In genomic region chr12:69376132-69376531, GRCm38 (mm10) we compare ENCODE assay signal across 18 mouse cellular contexts. TPM values are rescaled to one million over a fixed set of nuclear protein-coding genes. Genes with fewer than 3 reads are reported as not detected.
A peak's percentile ranks its signal among the peaks of the same experiment; 100 is the strongest.
DNase-seq lines count a peak whose midpoint lies in the region; ATAC-seq and TF ChIP-seq lines count a peak whose summit lies in the region.
"Had no signal": no experiment of that assay in that cellular context is flagged by ENCODE, and none has a peak within 500 bp of the region (broad histone marks: within the 10 kb centered on the region; RNA-seq: fewer than 3 reads in every experiment).

No protein-coding gene starts in this region.

- no peak overlapping the region for H3K4me3 ChIP-seq in heart, embryonic 14.5 days (ENCODE audit: control insufficient read depth in 1 of 2, insufficient read depth in 1 of 2, low read depth in 1 of 2, low read length in 2 of 2)
- peak overlapping the region; percentile 17 for H3K4me3 ChIP-seq in lung, postnatal 0 days (ENCODE audit: low read depth, low read length)
- H3K4me3 ChIP-seq in liver, embryonic 12.5 days: peak overlapping the region; percentile 16; the same call in 1 of the 2 replicates
- H3K4me3 ChIP-seq in stomach, postnatal 0 days (ENCODE audit: low read depth, low read length): no peak overlapping the region
- H3K4me3 ChIP-seq: forebrain, embryonic 15.5 days; limb, embryonic 12.5 days; neural tube, embryonic 15.5 days had no signal

- peaks cover 4 to 33% of the 10 kb centered on the region in 2 experiments for H3K4me1 ChIP-seq in heart, embryonic 14.5 days (ENCODE audit: control insufficient read depth in 2 of 2, insufficient read depth in 2 of 2, low read length in 2 of 2)
- H3K4me1 ChIP-seq in lung, postnatal 0 days (ENCODE audit: insufficient read depth, low read depth, low read length): peaks cover 2% of the 10 kb centered on the region; the same call in 1 of the 2 replicates
- peaks cover 34% of the 10 kb centered on the region for H3K4me1 ChIP-seq in liver, embryonic 12.5 days
- H3K4me1 ChIP-seq in stomach, postnatal 0 days (replicated peaks; ENCODE audit: control insufficient read depth, insufficient read depth): no peaks in the 10 kb centered on the region

- H3K9me3 ChIP-seq in heart, embryonic 14.5 days (ENCODE audit: control insufficient read depth, low read length): no peaks in the 10 kb centered on the region
- H3K9me3 ChIP-seq in lung, postnatal 0 days (ENCODE audit: low read length): no peaks in the 10 kb centered on the region
- no peaks in the 10 kb centered on the region for H3K9me3 ChIP-seq in liver, embryonic 12.5 days (replicated peaks)
- H3K9me3 ChIP-seq in stomach, postnatal 0 days (ENCODE audit: control insufficient read depth, low read length): no peaks in the 10 kb centered on the region
- H3K9me3 ChIP-seq: forebrain, embryonic 15.5 days; limb, embryonic 12.5 days; neural tube, embryonic 15.5 days had no signal

- WGBS in heart, embryonic 14.5 days: 59% methylated on average over 2 of the region's 2 CpGs
- 61% methylated on average over 2 of the region's 2 CpGs for WGBS in lung, postnatal 0 days
- 37% methylated on average over 2 of the region's 2 CpGs for WGBS in liver, embryonic 12.5 days (ENCODE audit: insufficient replicate concordance)
- 58% methylated on average over 2 of the region's 2 CpGs for WGBS in stomach, postnatal 0 days

- no peak for ATAC-seq in heart, embryonic 14.5 days (ENCODE audit: insufficient number of reproducible peaks, insufficient read depth, low FRiP score, low read depth)
- ATAC-seq in lung, postnatal 0 days: no peak
- ATAC-seq in liver, embryonic 12.5 days: no peak
- no peak for ATAC-seq in stomach, postnatal 0 days (ENCODE audit: low FRiP score, low TSS enrichment)
- ATAC-seq: forebrain, embryonic 15.5 days had no signal

- 0 out of 2 replicates have a peak overlapping the region, but pooled peaks have one; percentile 31 for H3K4me2 ChIP-seq in heart, embryonic 14.5 days (ENCODE audit: low read length)
- peak overlapping the region; percentile 27 for H3K4me2 ChIP-seq in lung, postnatal 0 days (replicated peaks; ENCODE audit: low read depth, low read length)
- H3K4me2 ChIP-seq in liver, embryonic 12.5 days: peak overlapping the region; percentile 44
- H3K4me2 ChIP-seq in stomach, postnatal 0 days (replicated peaks; ENCODE audit: low read depth): 0 out of 2 replicates have a peak overlapping the region, but pooled peaks have one; percentile 18
- H3K4me2 ChIP-seq: forebrain, embryonic 15.5 days; limb, embryonic 12.5 days; neural tube, embryonic 15.5 days had no signal

- no peak for TF ChIP-seq CTCF in lung, postnatal 0 days (IDR thresholded peaks at IDR 0.05)
- TF ChIP-seq CTCF in stomach, postnatal 0 days (IDR thresholded peaks at IDR 0.05; ENCODE audit: low read depth): no peak

- DNase-seq in heart, adult 9 months (ENCODE audit: low spot score in 2 of 2): no peak
- DNase-seq in lung, postnatal 0 days (ENCODE audit: low spot score): no peak
- DNase-seq in lung, postnatal 36 days: no peak
- no peak for DNase-seq in stomach, postnatal 0 days (ENCODE audit: low spot score)
- no peak for DNase-seq in embryo, embryonic 9.5 days (ENCODE audit: extremely low spot score)
- DNase-seq in cerebellum, adult 11 months: no peak
- DNase-seq: adrenal gland, postnatal 36 days; cerebellum, postnatal 14 days; gastrocnemius, postnatal 14 days; heart, postnatal 10 days; kidney, postnatal 4 days; retina, postnatal 1 day; spleen, adult 18-20 months had no signal

- H3K27ac ChIP-seq in heart, embryonic 14.5 days (replicated peaks in 1 of 2; ENCODE audit: control insufficient read depth in 1 of 2, insufficient read depth in 1 of 2, low read depth in 2 of 2, low read length in 2 of 2): no peak overlapping the region
- H3K27ac ChIP-seq in lung, postnatal 0 days (ENCODE audit: low read length): 0 out of 2 replicates have a peak overlapping the region, but pooled peaks have one; percentile 32
- no peak overlapping the region for H3K27ac ChIP-seq in liver, embryonic 12.5 days
- no peak overlapping the region for H3K27ac ChIP-seq in stomach, postnatal 0 days (replicated peaks)
- H3K27ac ChIP-seq: forebrain, embryonic 15.5 days; limb, embryonic 12.5 days; neural tube, embryonic 15.5 days had no signal

- H3K36me3 ChIP-seq in heart, embryonic 14.5 days (ENCODE audit: control insufficient read depth, insufficient read depth, low read length): peaks cover 26% of the 10 kb centered on the region
- no peaks in the 10 kb centered on the region for H3K36me3 ChIP-seq in lung, postnatal 0 days (ENCODE audit: insufficient read depth, low read length)
- peaks cover 56% of the 10 kb centered on the region for H3K36me3 ChIP-seq in liver, embryonic 12.5 days
- peaks cover 4% of the 10 kb centered on the region; the same call in 1 of the 2 replicates for H3K36me3 ChIP-seq in stomach, postnatal 0 days (ENCODE audit: control insufficient read depth, insufficient read depth, low read length)
- H3K36me3 ChIP-seq: neural tube, embryonic 15.5 days had no signal

- no peak overlapping the region for H3K9ac ChIP-seq in heart, embryonic 14.5 days (ENCODE audit: low read length)
- no peak overlapping the region for H3K9ac ChIP-seq in lung, postnatal 0 days (replicated peaks; ENCODE audit: low read depth)
- peak overlapping the region; percentile 41; the same call in 1 of the 2 replicates for H3K9ac ChIP-seq in liver, embryonic 12.5 days
- no peak overlapping the region for H3K9ac ChIP-seq in stomach, postnatal 0 days (ENCODE audit: low read length)
- H3K9ac ChIP-seq: forebrain, embryonic 15.5 days; limb, embryonic 12.5 days; neural tube, embryonic 15.5 days had no signal

- no peaks in the 10 kb centered on the region for H3K27me3 ChIP-seq in heart, embryonic 14.5 days (ENCODE audit: control insufficient read depth, insufficient read depth, low read length)
- no peaks in the 10 kb centered on the region for H3K27me3 ChIP-seq in lung, postnatal 0 days (replicated peaks; ENCODE audit: insufficient read depth, low read length)
- no peaks in the 10 kb centered on the region for H3K27me3 ChIP-seq in liver, embryonic 12.5 days (replicated peaks)
- H3K27me3 ChIP-seq in stomach, postnatal 0 days (ENCODE audit: control insufficient read depth, insufficient read depth, low read length): no peaks in the 10 kb centered on the region
- H3K27me3 ChIP-seq: forebrain, embryonic 15.5 days; limb, embryonic 12.5 days; neural tube, embryonic 15.5 days had no signal

- no peak for TF ChIP-seq EP300 in lung, postnatal 0 days (IDR thresholded peaks at IDR 0.05)
- no peak for TF ChIP-seq EP300 in stomach, postnatal 0 days (optimal IDR thresholded peaks at IDR 0.05)

RNA-seq across cellular contexts. Expression of gene Gm9887, which starts 3.9 kb away (rescaled TPM):
- 1.5 and 1.7 TPM in 2 replicates for polyA plus RNA-seq in heart, embryonic 14.5 days (2014; fragmentation: Nextera tagmentation; extraction: Ambion mirVana)
- 2.6 and 3.2 TPM in 2 replicates for polyA plus RNA-seq in lung, postnatal 0 days (2015; fragmentation: Nextera tagmentation; extraction: Ambion mirVana)
- polyA plus RNA-seq in liver, embryonic 12.5 days (2016; fragmentation: Nextera tagmentation; extraction: Ambion mirVana): 2.1 and 2.3 TPM in 2 replicates
- 2.4 and 4.1 TPM in 2 replicates for polyA plus RNA-seq in stomach, postnatal 0 days (2015; fragmentation: Nextera tagmentation; extraction: Ambion mirVana)

RNA-seq across cellular contexts. Expression of gene Arf6, which starts 4.2 kb away (rescaled TPM):
- 41.5 and 49.9 TPM in 2 replicates for polyA plus RNA-seq in heart, embryonic 14.5 days (2014; fragmentation: Nextera tagmentation; extraction: Ambion mirVana)
- polyA plus RNA-seq in lung, postnatal 0 days (2015; fragmentation: Nextera tagmentation; extraction: Ambion mirVana): 86.3 and 92.5 TPM in 2 replicates
- polyA plus RNA-seq in liver, embryonic 12.5 days (2016; fragmentation: Nextera tagmentation; extraction: Ambion mirVana): 81.1 and 83.3 TPM in 2 replicates
- 97.8 and 116 TPM in 2 replicates for polyA plus RNA-seq in stomach, postnatal 0 days (2015; fragmentation: Nextera tagmentation; extraction: Ambion mirVana)

RNA-seq across cellular contexts. Expression of gene Nemf, which starts 19.2 kb away (rescaled TPM):
- polyA plus RNA-seq in heart, embryonic 14.5 days (2014; fragmentation: Nextera tagmentation; extraction: Ambion mirVana): 62.7 and 62.9 TPM in 2 replicates
- 65.5 and 68.5 TPM in 2 replicates for polyA plus RNA-seq in lung, postnatal 0 days (2015; fragmentation: Nextera tagmentation; extraction: Ambion mirVana)
- 56.5 and 57.3 TPM in 2 replicates for polyA plus RNA-seq in liver, embryonic 12.5 days (2016; fragmentation: Nextera tagmentation; extraction: Ambion mirVana)
- polyA plus RNA-seq in stomach, postnatal 0 days (2015; fragmentation: Nextera tagmentation; extraction: Ambion mirVana): 46.5 and 50.0 TPM in 2 replicates

Comparison
In these comparisons a context has a peak if more than half of its experiments do, and no peak if none do; other contexts are left out.
1. H3K4me3 ChIP-seq: peak in lung, postnatal 0 days (single experiment) and liver, embryonic 12.5 days (single experiment); none in heart, embryonic 14.5 days (0 of 2) and stomach, postnatal 0 days (single experiment).
2. Peak in every context shown above with its lines, with median percentiles within 50 percentile points of each other: H3K4me2 ChIP-seq.